Mouse (Mus musculus) cerebral cortex, adult 2 months (tissue): ENCODE results near the gene Tcaf1.

ENCODE experiments used
- WGBS: fragments of 180-500 bp; shearing (Covaris S2); methylation state at CpG from one replicate; pipeline ENCODE4 v1.1.7; 2018; 5-methylcytosine and 5-hydroxymethylcytosine counted together

The Tcaf1 gene

DNA sequence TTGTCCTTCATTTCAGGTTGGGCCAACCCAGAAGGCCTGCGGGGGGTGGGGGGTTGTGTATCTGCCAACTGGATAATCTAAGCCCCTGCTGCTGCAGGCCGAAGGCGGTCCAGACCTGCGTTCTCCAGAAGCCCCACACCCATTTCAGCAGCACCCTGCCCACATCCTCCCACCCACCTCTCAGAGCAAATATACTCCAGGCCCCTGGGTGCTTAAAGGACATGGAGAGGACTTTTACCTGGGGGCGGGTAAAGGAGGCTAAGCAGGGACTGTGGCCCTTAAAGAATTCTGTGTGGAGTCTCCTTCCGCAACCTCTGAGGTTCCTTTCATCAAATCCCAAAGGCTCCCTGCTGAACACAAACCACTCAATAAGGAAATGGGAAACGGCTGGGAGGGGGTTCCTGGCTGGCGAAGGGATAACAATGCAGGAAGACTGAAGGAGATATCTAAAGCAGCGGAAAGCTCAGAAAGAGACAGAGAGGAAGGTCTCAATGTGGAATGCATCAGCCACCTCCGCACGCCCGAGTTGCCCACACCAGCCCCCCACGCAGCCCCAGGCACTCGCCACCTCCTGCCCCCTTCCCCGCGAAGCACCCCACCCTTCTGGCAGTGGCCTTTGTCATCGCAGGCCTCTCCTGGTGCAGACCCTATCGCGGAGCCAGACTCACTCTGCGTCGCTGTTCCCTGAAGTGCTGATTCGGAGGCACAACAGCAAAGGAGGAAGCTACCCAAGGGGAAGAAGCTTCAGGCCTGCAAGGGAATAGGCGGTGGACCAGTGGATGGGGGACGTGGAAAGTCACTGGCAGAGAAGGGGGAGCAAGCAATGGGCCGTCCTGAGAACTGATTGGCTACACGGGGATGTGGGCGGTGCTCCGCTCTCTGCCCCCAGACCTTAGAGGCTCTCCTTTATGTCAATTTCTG is at the start of gene Tcaf1:
Gene Tcaf1, minus strand, starts transcription at position 798 of the 921 bp plus-strand sequence.
- under 1% methylated on average over 28 of the region's 28 CpGs for WGBS

DNA sequence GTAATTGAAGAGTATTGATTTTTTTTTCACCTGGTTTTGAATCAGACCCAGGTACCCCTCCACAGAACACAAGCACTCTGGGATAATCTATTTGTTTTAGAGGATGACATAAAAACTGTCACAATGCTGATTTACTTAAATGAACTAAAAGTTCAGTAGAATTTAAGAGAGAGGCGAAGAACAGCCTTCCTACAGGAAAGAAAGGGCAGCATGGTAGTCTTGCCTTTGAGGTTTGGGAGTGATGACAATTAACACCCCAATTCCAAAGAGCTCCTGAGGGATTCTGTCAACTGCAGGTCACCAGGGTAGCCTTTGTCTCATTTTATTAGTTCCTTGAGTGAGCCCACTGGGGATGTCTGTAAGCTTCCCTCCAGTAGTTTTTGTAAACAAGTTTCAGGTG is 46.2 kb upstream of the Tcaf1 start, which contains the start of gene Olfr38:
Gene Olfr38, plus strand, starts transcription at position 301 of the 400 bp plus-strand sequence.
- WGBS, result 83% methylated on average over 1 of the region's 1 CpGs

DNA sequence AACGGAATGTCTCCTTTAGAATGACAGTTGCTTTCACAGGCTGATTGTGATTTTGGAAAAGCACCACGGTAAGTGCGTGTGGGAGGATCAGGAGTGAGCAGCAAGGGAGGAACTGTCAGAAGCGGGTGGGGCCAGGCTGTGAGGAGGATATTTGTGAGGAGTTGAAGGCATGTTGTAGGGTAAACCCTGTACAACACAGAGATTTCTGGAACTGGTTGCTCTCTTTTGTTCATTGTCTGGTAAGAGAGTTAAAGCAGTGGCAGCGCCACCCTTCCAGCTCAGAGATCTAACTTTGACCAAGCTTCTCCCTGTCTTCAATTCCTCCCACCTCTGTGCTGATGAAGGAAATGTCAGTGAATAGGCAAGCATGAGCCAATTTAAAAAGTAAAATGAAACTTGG is 32.4 kb upstream of the Tcaf1 start:
- WGBS, result 54% methylated on average over 5 of the region's 5 CpGs

DNA sequence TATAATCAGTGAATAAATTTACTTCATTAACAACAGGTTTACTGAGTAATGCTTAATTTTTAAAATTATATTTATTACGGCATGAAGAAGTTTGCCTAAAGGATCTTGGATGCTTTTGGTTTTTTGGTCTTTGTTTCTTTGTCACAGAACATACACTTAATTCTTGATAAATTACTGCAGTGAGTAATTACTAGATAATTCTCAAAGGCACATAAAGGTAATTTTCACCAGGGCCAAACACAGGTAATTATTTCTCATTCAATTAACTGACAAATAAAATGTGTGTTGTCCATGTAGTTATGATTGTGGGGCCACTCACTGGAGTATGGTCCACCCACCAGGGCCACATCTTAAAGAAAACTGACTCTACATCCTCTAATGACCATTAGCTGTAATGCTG is 29.2 kb upstream of the Tcaf1 start, which contains the start of gene Olfr453:
Gene Olfr453, plus strand, starts transcription at position 301 of the 400 bp plus-strand sequence.
- WGBS, result 98% methylated on average over 1 of the region's 1 CpGs

DNA sequence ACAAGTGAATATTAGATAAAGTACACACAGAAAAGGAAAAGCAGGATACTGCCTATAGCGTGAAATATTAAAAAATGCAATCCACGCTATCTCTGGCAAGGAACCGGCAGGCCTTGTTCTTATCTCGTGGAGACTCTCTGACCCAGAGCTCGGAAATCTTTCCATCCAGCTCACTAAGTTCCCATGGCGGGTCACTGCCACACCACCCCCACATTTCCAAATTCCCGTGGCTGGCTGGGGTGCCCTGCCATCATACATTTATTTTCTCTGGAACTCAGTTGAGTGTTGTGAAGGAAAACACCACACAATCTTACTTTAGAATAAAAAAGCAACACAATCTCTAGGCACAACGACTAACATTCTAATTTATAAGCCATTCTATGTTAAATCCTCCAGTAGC is 4.8 kb upstream of the Tcaf1 start:
- 90% methylated on average over 8 of the region's 8 CpGs for WGBS

DNA sequence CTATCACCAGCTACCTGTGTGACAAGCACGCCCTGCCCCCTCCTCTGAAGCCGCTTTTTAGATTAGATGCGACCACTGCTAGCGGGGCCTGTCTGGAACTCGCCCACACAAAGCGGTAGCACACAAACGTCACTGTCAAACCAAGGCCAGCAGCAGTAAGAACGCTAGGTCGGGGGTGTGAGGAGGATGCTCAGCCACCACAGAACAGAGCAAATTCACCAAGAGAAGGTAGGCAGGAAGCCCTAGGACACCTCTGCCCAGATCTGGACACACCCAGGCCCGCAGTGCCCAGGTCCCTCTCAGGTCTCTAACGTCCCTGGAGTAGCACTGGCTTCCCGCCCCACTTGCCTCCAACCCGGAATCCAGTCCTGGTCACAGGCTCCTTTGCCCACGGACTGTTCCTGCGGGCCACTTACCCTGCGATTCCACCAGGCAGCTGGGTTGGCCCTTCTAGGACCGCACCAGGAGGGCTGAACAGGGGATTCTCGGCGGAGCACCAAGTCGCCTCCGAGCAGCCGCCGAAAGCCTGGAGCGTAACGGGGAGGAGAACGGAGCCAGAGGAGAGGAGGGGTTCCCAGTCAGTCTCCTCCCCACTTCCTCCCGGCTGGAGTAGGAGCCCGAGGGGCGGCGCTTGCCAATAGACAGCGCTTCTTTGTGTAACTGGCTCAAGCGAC is 17.2 kb downstream of the Tcaf1 start:
- under 1% methylated on average over 32 of the region's 32 CpGs for WGBS

DNA sequence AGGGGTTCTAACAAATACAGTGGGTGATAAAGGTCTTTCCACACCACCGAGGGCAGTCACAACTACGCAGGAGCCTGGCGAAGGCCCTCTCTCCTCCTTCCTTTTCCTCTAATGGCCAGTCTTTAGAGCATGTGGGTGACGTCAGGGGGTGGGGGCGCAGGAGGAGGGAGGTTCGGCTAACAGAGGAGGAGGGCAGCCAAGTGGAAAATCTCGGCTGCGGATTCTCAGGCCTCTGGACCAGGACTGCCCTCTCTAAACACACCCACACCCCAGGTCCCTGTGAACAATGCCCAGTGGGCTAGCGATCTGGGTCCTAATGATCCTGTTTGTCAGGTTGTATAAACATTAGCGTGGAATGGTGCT is 17.8 kb downstream of the Tcaf1 start:
- WGBS, result under 1% methylated on average over 10 of the region's 10 CpGs

DNA sequence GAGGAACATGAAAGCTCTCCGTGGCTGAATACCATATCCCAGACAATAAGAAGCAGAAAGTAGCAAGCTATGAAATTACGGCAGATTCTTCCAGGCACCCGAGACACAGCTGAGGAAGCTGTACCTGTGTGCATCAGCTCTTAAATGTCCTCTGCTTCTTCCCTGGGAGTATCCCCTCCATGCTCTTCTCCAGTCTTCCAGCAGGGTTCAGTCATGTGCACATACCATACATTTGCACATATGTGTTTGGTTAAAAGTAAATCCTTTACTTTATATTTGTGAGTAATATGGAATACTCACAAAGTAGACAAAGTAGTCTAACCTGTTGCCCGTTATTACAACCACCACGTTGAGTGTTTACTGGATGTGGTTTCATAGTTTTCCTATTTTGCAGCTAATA is 22.0 kb downstream of the Tcaf1 start:
- 80% methylated on average over 5 of the region's 5 CpGs for WGBS

DNA sequence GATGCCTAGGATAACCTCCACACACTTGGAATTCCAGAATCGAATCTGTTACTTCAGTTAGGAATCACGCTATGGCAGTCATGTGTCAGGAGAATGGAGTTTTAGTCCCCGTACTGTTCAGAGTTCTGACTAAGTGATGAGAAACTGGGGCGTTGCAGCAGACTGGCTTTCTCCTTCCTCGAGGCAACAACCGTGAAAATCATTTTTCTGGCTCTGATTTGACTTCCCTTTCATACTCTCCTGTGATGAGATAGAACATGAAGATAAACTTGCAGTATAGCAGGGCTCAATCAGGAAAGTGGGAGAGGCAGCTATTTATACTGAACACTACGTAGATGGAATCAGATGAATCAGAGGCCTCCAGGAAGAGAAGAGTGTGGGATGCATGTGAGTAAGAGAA is 29.8 kb downstream of the Tcaf1 start:
- 44% methylated on average over 7 of the region's 7 CpGs for WGBS

DNA sequence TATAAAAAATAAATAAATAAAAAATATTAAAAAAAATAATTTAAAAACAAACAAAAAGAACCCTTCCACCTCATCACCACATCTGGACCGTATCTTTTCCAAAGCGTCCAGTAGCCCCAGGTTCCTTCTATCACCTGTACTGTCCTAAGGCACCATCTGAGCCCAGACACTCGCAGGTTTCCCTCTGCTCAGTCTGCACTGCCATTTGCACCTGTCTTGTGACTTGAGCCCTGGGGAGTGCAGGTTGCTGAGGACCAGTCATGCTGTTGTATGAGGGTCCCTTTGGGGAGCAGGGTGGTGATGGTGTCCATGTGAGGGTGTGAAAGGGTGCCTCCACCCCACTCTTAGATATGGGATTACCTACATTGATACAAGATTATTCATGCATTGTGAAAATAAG is 33.9 kb downstream of the Tcaf1 start:
- 94% methylated on average over 3 of the region's 3 CpGs for WGBS

DNA sequence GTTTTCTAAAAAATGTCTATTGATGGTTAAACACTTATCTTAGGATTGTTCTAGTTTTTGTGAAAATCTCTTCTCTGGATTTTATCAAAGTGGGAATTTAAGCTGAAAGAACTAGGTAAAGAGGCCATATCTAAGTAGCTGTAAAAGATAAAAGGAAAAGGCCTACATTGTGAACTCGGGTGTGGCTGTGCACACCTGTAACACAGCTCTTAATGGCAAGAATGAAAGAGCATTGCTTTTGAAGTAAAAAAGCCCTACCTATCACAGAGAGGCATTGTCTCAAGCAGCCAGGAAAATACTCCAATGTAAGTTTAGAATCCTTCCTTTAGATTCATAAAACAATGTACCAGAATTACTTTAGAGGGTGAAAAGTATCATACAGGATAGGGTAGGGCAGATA is 38.1 kb downstream of the Tcaf1 start:
- WGBS, result 91% methylated on average over 1 of the region's 1 CpGs

DNA sequence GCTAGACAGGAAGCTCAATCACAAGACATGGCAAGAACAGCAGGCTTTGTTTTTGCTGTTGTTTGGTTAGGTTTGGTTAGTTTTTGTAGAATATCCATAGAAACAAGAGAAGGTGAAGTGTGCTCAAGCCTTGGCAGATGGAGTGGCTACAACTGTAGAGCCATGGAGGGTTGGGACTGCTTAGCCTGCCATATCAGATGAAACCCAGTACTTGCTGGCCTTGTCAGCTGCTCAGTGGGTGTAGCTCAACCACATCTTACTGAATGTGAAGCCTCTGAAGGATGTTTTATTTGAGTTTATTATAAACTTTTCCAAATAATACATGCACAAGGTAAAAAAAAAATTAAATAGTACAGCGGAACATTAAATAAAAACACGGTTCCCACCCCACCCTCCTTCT is 42.2 kb downstream of the Tcaf1 start:
- 64% methylated on average over 2 of the region's 2 CpGs for WGBS

DNA sequence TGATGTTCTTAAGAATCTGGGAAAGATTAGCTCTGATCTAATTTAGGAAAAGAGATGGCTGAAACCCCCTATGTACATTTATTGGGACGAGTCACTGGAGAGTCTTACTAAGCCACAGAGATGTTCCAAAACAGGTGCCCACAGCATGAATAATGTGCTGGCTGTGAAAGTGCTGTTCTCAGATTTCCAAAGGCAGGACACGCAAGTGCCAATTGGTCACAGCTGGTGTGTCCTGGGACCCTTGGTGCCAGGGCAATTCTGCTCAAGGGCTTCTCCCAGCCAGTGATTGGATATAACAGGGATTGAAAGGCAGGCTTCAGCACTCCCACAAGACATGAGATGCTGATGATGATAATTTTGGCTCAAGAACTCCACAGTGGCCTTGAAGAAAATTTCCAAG is 48.1 kb downstream of the Tcaf1 start:
- 44% methylated on average over 2 of the region's 2 CpGs for WGBS

DNA sequence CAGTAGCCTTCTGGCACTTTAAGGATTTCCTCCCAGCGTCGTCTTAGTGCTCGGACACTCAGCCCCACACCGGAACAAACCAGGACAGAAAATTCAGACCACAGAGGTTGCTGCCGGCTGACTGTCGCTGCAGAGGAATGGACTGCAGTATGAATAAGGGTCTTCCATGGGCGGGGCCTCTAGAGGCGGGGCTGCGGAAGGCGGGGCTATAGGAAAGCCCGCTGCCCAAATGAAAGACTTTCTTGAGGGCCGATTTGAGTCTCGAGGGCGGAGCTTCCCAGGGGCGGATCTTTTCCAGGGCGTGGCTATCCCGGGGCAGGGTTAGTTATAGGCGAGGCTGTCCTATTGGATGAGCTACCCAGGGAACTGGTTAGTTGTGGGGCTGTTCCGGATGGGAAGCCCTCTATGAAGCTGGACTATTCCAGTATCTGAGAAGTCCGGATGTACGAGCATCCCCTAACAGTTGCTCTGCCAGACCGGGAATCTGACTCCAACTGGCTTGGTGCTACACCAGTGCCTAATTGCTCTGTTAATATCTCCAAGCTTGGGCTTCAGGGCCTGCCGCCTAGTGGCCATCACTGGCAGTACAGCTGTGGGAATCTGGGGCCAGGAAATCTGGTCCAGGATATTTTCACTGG is 64.9 kb downstream of the Tcaf1 start, which contains the start of gene Tcaf2:
Gene Tcaf2, minus strand, starts transcription at position 343 of the 638 bp plus-strand sequence.
- WGBS, result 2% methylated on average over 23 of the region's 23 CpGs

DNA sequence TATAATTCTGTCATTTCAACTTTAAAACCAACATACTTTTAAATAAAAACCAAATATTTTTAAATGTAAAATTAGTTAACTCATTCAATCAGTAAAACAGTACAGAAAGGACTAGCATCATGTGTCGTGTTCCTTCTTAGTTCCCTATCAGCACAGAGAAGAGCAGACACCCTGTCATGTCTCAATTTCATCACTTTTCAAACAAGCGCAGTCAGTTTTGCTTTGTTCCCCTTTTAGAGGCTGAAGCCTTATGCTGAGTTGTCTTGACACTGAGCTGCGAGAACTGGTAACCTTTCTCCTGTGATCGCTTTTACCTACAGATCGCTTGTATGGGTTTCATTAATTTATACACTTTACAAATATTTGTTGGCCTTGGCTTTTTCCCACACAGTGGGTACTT is 75.5 kb downstream of the Tcaf1 start:
- 90% methylated on average over 5 of the region's 5 CpGs for WGBS

DNA sequence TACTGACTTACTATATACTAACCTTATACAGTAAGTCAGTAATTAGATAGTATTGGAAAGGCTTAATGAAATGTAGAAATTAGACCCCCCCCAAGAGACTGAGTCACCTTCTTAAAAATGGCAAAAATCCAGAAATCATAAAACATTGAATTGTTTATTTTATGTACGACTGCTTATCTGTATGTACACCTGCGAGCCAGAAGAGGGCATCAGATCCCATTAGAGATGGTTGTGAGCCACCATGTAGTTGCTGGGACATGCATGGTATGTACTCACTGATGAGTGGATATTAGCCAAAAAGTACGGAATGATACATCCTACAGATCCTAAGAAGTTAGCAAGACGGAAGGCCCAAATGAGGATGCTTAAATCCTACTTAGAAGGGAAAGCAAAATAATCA is 78.5 kb downstream of the Tcaf1 start:
- 73% methylated on average over 4 of the region's 4 CpGs for WGBS
